Mouse (Mus musculus) liver (tissue): Measurements from ENCODE around the gene Grid2.
"Not testable (repeated sequence)": the region's sequence is repeated elsewhere in the genome, so short reads cannot be mapped to it uniquely, and the experiment has no call there.

Experiments used
- DNase-seq: peaks from one replicate; pipeline ENCODE4 v3.0.0-alpha.2; 2020; ENCODE audit warnings: mixed read lengths

Gene Grid2

DNA sequence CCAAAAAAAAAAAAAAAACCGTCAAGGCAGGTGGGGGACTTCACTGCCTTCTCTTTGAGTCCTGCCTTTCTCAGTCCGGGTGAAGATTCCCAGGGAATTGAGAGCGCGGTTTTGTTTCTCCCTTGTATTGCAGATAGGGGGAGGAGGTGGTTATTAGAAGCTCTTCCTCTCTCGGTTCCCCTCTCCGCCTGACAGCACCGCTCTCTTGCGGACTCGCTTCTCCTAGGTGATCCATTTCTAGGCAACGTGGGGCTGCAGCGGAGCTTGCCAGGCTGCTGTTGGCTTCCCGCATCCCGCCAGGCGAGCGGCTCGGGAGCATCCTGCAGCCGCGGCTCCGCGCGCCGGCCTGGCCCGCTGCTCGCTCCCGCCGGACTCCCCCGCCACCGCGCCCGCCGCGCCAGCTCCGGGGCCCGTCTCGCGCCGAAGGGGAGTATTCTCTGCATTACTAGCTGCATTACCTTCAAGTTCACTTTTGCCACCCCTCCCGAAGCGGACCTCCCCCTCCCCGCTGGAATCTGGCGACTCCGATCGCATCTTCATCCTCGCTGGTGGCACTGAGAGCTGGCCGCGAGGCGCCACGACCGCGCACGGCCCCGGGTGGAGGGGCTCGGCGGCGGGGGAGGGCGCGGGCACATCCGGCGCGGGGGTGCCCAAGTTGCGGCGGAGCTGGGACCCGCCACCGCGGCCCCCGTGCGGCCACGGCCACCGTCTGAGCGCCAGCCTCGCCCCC, at the start of gene Grid2:
Grid2 (plus strand) TSS at position 51 of the 730 bp plus-strand sequence.
- DNase-seq: peak; percentile 3

- DNase-seq: no peak
Observed at GRCm38 (mm10) chr6:63250738-63251137, 4.9 kb upstream of the Grid2 start.

- DNase-seq: peak; percentile 6
Observed at GRCm38 (mm10) chr6:63256556-63257405, 1.1 kb downstream of the Grid2 start.

- DNase-seq: peak; percentile 6
Observed at GRCm38 (mm10) chr6:63257406-63257845, 1.8 kb downstream of the Grid2 start.

- DNase-seq: no peak
Observed at GRCm38 (mm10) chr6:63257876-63258275, 2.2 kb downstream of the Grid2 start.

DNA sequence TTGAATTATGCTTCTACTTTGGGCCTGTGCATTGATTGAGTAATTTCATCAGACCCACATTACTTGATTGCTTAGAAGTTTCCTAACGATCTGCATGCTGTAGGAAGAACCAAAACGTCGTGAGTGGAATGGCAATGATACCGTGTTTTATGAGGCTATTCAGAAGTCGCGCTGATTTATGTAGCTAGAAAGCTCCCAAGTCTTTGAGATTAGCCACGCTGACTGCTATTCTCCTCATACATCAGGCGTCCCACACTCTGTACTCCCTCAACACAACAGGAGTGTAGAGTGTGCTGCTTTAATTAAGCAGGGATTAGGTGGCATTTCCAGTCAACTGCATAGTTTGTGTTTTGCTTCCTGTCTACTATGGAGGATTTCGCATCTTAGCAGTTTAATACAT, 4.1 kb downstream of the Grid2 start:
- DNase-seq: no peak

- DNase-seq: no peak
Observed at GRCm38 (mm10) chr6:63284419-63284818, 28.7 kb downstream of the Grid2 start.

DNA sequence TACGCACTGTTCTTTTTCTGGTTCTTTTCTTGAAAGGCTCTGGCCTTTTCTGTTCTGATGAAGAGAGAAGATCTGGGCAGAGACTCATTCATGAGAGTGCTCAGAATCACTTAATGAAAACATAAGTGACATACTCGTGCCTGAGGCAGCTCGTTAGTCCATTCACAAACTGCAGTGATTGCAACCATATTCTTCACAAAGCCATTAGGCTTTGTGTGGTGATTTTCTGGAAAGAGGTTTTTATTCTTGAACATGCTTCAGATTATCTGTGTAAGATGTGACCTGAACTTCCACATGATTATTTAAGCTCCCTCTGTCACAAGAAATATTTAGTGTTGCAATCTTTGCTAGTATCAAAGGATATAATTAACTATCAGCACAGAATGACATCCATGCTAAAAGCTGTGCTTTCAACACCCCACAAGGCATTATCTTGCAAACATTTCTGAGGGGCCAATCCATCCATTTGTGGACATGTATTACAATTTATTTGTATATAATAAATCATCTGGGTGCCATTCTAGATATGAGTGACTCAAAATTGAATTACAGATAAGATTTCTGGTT, 86.8 kb downstream of the Grid2 start:
- no peak for DNase-seq

- no peak for DNase-seq
Observed at GRCm38 (mm10) chr6:63347015-63347414, 91.3 kb downstream of the Grid2 start.

DNA sequence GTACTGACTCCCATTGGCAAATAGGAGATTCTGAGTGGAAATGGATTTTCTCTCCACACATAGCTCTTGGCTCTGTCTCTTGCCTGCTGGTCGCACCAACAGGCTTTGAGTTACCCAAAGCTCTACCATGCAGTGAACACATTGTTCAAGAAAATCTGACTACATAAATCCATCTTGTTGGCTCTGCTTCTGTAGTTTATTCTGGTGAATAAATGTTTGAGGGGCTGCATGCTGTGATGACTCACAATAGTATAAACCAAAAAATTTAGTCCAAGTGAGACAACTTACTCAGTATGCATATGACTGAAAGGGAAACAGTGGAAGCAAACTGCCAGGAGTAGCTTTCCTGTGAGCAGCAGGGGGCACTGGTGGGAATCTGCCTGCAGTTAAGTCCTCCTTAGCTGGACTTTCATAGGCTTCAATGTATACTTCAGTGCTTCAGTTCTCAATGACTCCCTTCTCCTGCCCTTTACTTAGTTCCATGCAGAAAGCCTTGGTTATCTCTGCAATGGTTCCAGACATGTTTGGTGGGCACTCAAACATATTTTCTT, 125.5 kb downstream of the Grid2 start:
- no peak for DNase-seq

DNA sequence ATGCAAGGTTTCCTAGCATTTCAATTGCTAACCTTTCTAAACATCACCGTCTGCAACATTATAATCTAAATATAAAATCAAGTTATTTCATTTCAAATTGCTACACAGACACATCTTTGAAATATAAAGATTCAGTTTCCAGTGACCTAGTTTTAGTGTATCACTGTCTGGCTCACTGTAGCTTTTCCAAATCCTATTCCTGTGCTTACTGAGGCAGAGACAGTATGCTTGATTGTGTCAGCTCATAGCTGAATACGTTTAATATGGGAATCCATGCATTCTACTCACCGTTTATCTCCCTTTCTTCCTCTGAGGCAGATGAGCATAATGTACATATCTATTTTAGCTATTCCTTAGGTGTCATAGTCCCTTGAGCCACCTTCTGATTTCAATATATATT, 146.0 kb downstream of the Grid2 start:
- no peak for DNase-seq

- DNase-seq: no peak
Observed at GRCm38 (mm10) chr6:63417534-63417933, 161.9 kb downstream of the Grid2 start.

DNA sequence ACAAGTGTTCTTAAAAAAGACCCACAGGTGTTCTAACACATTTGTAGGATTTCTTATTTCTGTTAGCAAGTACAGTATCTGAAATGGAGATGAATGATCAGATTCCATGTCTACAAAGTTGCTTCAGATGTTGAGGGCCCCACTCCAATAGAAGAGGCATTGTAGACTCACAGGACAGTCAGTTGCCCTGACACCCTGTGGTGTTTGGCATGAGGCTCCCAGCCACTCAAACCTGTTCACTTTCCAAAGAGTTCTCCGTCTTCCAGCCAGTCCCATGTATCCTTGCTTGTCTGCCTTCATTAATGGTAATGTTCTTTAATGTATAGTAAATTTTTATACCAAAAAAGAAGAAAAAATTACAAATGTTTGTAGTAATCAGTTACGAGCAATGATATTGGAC, 177.1 kb downstream of the Grid2 start:
- DNase-seq: no peak

DNA sequence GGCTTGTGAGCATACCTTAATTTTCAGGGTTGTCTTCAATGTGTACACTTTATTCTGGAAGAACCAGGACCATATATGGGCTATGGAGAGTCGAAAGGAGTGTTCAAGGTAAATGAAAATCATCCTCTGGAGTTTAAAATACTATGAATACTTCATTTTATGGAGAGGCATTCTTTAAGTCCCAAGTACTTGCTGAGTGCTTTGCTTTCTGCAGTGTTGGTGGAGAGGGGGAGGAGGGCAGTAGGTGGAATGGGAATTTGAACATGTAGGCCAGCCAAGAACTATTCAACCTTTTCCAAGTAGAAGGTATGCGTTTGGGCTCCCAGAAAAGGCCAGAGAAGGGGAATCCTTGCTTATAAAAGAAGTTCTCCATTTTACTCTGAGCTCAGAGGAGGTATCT, 192.5 kb downstream of the Grid2 start:
- no peak for DNase-seq

DNA sequence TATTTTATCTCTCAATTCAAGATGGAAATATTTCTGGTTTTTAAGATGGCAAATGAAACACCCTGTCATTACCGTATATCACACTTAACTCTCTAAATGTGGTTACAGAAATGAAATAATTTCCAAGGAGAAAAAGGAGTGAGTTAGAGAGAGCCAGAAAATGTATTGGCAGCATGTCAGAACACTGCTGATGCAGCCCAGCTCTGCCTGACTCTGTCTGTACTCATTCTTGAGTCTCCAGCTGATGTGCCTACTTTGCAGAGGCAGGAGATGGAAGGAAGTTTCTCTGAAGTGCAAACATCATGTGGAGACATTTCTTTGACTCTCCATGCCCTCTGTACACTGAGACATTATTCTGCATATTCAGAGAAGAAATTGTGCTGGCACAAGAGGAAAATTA, 226.5 kb downstream of the Grid2 start:
- no peak for DNase-seq

DNA sequence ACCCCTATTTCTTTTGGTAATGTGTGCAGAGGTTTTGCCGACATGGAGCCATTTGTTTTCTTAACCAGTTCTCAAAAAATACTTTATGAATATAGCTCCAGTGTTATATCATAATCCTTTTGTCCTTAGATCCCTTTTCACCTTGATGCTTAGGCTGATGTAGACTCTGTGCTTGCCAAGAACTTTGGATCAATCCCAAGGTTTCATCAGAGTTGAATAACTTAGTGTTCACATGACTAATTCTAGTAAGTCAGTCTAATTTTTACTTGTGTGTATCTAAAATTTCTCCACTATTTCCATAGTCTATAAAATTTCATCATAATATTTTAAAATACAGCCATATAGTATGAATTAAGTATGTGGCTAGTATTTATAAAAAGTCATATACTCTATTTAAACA, 259.3 kb downstream of the Grid2 start:
- DNase-seq: no peak

- no peak for DNase-seq
Observed at GRCm38 (mm10) chr6:63515957-63516356, 260.3 kb downstream of the Grid2 start.

DNA sequence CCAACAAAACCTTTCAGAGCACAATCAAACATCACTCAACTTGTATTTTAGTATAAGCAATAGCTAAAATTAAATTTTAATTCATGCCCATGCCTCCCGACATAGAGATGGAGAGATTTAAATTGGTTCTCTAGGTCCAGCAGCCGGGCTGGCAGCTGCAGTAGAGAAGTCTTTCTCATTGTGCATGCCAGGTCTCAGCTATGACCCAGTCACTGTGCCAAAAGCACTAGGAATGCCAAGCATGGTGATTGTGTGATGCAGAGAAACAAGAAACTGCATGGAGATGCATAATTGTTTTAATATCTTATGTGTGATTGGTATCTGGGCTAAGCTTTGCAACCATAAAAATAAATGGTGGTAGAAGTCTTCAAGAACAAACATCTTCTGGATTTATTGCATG, 276.1 kb downstream of the Grid2 start:
- DNase-seq: no peak

GRCm38 (mm10) chr6:63532901-63533300, 277.2 kb downstream of the Grid2 start:
- DNase-seq: no peak

DNA sequence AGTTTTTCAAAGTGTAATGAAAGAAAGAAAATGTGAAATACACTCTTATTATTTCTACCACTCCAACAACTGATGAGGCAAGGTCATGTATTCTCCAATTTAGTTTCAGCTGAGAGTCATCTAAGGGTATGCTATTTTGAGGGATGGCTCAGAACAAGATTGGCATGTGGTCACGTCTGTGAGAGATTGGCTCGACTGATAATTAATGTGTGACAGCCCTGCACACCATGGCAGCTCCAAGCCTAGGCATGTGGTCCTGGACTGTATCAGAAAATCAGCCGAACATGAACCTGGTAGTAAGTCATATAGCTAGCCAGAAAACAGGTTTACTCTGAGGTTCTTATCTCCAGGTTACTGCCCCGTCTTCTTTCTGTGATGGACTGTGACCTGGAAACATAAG, 292.1 kb downstream of the Grid2 start:
- no peak for DNase-seq

DNA sequence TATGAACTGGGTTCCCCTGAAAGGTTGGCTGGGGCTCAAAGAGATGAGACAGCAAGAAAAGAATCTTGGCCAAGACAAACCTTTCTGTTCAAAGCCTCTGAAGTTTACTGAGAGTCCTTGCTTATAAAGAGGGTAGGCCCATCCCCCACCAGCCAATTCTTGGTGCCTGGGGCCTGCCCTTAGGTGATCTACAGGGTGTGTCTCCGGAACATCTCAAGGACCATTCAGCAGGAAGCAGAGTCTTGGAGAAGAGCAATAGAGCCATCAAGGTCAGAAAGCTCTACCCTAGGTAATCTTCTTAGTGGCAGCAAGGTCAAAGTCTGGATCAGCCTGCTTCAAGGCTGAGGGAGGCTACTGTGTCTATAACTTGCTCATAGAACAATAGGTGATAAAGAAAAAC, 313.1 kb downstream of the Grid2 start:
- not testable (repeated sequence) for DNase-seq

- DNase-seq: no peak
Observed at GRCm38 (mm10) chr6:63590681-63591080, 335.0 kb downstream of the Grid2 start.

DNA sequence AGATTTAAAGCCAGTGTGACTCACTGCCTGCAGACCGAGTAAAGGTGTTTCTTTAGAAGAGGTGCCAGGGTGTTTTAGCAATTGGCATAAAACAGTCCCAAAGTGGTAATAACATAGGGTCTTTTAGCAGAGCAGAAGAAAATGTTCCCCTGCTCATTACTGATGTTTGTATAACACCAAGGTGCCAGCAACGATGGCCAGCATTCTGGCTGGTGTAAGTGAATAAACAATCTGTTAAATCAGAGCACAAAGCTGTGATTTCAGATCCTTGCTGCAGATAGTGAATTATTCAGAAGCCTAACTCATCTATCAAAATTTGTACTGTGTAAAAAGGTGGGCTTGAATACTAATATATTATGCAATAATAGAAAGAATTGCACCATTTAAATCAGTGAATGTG, 353.9 kb downstream of the Grid2 start:
- no peak for DNase-seq

DNA sequence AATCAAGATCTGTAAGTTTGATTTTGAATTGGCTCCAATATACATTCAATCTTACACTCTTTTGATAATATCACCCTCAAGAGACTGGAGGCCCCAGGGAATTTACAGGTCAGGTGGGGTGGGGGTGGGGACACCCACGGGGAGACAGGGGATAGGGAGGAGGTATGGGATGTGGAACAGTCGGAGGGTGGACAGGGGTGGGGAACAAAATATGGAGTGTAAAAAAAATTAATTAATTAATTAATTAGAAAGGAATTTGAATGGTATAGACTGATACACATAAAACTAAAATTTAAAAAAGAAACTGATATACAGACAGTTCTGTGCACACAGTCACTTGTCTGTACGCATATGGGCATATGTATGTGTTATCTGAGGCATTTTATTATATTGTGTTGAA, 380.3 kb downstream of the Grid2 start:
- no peak for DNase-seq
